Mouse (Mus musculus) gonadal fat pad, adult 2 months (tissue): ENCODE results near the gene Wbp2. TPM values are rescaled to one million over a fixed set of nuclear protein-coding genes. Genes with fewer than 3 reads are reported as not detected.

Source experiments
- DNase-seq: peaks from one replicate; pipeline ENCODE4 v3.0.0-alpha.2; 2012; ENCODE audit warnings: low read depth
- polyA plus RNA-seq: library from polyadenylated mRNA; depleted of rRNA; stranded (reverse); fragments of >200 nt; gene quantifications from 2 replicates; pipeline ENCODE4 v1.2.3, GENCODE M21; 2012

The Wbp2 gene
- polyA plus RNA-seq, 1 experiment: 180 TPM

- no peak for DNase-seq
Measured at GRCm38 (mm10) chr11:116062521-116062920, 24.3 kb downstream of the Wbp2 start.

DNA sequence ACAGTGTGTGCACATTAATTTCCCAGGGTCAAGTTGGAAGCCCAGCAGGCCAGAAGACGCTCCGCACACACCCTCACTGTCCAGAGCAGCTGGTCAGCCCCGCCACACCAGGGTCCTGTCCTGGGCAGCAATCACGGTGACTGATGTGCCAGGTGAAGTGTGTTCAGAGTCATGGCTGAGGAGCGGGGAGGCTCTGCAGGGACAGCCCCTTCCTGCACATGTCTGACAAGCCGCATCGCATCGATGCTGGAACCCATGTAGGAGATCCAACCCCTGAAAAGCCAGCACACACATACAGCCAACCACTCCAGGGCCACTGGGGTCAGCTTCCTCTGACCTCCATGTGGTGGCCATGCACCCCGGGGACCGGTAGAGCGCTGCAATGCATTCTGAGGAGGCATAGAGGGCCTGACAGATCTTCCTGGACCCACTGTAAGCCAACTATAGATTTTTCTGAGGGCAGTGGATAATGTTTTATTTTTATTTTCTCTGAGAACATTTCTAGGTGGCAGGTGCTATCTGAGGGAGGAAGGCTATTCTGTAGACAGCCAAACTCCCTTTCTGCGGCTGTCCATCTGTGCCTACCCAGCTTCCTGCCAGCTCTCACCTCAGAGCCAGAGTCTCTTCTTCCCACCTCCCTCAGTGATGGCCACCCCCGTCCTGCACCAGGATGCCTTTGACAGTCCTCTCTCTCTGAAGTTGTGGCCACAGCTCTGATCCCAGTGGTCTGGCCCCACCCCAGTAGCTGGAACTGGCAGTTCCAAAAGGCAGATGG, 25.0 kb downstream of the Wbp2 start:
- DNase-seq: no peak

DNA sequence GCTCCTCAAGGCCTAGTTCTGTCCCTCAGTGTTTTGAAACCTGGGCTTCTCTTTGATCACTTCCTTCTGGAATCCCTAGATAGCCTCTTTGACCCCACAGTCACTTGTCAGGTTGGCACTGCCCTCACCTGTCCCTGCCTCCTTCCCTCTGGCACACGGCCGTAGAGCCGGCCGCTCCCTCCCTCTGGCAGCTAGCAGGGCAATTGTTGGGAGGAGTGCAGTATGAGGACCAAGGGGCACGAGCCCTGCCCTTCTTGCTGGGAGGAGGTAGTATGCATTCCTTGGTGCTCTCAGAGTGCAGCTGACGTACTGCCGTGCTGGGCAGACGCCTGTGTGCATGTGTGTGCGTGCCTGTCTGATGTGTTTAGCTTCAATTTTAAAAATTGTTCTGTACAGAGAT, 26.2 kb downstream of the Wbp2 start:
- no peak for DNase-seq

GRCm38 (mm10) chr11:116059691-116060025, 27.1 kb downstream of the Wbp2 start:
- DNase-seq: no peak

- DNase-seq: no peak
Measured at GRCm38 (mm10) chr11:116058868-116059690, 27.7 kb downstream of the Wbp2 start.

GRCm38 (mm10) chr11:116058022-116058614, 28.7 kb downstream of the Wbp2 start:
- no peak for DNase-seq

- DNase-seq: no peak
Measured at GRCm38 (mm10) chr11:116057237-116057881, 29.4 kb downstream of the Wbp2 start.

DNA sequence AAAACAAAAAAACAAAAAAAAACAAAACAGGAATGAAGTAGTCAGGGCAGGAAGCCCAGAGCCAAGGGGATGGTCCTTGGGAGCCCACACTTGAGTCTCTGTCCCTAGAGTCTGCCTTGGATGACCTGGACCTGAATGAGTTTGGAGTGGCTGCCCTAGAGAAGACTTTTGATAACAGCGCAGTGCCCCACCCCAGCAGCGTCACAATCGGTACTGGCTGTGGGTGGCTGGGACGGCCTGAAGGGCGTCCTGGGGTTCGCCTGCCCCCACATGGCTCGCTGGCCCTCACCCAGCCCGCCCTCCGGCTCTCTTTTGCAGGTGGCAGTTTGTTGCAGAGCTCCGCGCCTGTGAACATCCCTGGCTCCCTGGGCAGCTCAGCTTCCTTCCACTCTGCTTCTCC, 30.9 kb downstream of the Wbp2 start:
- no peak for DNase-seq

DNA sequence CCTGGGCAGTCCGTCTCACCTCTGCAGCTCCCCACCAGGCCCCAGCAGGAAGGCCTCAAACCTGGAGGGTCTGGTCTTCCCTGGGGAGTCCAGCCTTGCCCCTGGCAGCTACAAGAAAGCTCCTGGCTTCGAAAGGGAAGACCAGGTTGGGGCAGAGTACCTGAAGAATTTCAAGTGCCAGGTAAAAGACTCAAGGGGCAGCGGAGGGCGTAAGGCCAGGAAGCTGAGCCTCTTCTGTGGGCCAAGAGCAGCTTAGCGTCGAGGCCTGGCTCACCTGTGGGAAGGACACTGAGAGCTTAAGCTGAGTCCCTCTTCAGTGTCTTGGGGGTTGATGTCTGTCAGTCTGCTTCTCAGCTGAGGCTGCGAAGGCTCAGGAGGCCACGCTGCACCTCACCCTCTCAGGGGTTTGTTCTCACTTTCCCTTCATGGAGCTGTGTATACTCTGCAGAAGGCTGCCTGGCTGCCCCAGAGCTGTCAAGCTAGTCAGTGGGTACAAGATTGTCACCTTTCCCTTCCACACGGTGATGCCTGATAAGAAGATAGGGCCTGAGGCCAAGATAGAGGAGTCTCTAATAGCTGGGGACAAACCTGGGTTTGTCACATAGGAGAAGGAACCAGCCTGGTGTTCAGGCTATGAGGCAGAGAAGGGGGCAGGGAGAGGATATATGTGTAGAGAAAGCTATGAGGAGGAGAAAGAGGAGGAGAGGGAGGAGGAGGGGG, 33.1 kb downstream of the Wbp2 start:
- DNase-seq: no peak

GRCm38 (mm10) chr11:116050196-116050595, 36.6 kb downstream of the Wbp2 start:
- DNase-seq: no peak

- DNase-seq: no peak
Measured at GRCm38 (mm10) chr11:116049610-116050009, 37.2 kb downstream of the Wbp2 start.

DNA sequence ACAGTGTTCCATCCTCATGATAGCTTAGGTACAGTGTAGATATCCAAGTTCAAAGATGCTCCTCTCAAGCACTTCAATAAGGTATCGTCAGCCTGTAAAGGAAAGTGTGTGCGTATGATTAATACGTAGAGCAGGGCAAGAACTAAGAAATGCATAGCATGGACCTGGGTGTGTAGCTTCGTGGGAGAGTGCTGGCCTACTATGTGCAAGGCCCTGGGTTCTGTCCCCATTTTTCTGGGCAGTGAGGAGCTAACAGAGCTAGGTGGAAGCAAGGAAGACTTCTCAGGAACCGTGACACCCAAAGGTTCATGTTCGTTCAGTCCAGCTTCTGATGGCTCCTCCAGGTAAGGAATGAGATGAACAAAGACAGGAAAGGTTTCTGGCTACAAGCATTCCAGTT, 41.6 kb downstream of the Wbp2 start:
- no peak for DNase-seq

DNA sequence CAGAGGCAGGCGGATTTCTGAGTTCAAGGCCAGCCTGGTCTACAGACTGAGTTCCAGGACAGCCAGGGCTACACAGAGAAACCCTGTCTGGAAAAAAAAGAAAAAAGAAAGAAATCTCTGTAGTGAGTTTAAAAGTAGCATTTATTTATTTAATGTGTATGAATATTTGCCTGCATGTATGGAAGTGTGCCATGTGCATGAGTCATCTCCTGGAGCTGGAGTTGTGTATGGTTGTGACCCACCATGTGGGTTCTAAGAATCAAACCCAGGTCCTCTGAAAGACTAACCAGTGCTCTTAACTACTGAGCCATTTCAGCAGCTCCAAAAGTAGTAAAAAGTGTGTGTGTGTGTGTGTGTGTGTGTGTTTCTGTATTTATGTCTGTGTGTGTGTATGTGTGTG, 43.5 kb downstream of the Wbp2 start:
- DNase-seq: no peak

DNA sequence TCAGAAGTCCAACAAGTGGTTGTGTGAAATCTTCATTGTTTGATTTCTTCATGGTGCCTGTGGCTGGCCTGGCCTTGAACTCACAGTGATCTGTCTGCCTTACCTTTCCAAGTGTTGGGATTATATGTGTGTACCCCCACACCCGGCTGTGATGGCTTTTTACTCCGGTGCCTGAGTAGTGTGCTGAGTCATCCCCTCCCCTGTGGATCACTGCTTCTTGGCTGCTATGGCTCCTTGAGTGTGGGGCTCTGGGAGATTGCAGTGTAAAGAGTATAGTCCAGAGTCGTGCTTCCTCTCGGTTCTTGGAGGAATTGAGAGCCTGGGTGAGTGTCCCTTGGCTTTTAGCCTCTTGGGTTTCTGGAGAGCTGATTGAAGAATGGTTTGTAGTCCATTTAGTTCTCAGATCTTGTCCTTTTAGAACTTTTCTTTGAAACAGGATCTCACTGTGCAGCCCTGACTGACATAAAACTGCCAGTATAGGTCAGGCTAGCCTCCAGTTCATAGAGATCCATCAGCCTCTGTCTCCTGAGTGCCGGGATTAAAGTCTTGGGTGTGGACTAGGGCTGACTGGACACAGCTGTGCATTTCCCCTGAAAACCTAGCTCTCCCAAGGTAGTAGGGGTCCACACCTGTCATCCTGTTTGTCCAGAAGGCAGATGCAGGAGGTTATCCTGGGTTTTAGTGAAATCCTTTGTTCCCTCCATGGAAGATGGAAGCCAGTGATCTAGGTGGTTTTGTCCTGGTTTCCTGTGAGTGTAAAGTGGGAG, 44.2 kb downstream of the Wbp2 start:
- DNase-seq: no peak

DNA sequence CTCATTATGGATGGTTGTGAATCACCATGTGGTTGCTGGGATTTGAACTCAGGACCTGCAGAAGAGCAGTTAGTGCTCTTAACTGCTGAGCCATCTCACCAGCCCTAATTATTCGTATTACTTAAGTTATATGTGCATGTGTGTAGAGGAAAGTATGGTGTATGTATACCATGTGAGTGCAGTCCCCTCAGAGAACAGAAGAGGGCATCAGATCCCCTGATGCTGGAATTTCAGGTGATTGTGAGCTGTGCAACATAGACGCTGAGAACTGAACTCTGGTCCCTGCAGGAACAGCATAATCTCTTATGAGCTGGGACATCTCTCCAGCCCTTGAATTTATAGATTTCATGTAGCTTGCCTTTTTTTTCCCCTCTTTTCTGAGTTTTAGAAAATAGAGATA, 45.0 kb downstream of the Wbp2 start:
- no peak for DNase-seq

DNA sequence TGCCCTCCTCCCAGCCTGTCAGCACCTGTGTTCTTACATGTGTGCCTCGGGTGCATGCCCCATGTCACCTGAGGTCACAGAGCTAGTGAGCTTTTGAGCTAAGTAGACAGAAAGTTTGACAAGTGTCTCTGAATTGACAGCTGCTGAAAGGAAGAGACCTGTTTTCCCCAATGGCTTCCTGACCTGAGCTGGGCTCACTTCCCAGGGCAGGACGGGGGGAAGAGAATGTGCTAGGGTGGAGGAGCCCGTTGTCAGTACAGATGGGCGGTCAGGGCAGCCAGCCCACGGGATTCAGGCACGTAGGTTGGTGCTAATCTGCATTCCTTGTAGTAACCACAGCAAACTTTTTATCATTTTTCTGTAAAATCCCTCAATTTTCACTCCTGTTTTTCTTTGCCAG, 46.2 kb downstream of the Wbp2 start:
- no peak for DNase-seq

- DNase-seq: no peak
Measured at GRCm38 (mm10) chr11:116037826-116038225, 49.0 kb downstream of the Wbp2 start.

DNA sequence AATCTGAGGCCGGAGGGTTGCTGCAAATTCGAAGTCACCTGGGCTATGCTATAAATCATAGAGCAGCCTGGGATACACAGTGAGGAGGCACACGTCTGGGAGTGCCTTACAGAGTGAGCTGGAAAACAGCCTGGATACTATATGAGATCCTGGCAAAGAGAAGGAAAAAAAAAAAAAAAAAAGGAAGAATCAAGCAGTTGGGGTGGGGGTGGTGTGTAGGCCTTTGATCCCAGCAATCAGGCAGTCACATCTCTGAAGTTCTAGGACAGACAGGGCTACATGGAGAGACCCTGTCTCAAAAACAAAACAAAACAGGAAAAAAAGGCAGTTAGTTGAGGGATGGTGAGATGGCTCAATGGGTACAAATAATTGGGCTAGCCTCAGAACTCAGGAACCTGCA, 50.1 kb downstream of the Wbp2 start:
- DNase-seq: no peak

DNA sequence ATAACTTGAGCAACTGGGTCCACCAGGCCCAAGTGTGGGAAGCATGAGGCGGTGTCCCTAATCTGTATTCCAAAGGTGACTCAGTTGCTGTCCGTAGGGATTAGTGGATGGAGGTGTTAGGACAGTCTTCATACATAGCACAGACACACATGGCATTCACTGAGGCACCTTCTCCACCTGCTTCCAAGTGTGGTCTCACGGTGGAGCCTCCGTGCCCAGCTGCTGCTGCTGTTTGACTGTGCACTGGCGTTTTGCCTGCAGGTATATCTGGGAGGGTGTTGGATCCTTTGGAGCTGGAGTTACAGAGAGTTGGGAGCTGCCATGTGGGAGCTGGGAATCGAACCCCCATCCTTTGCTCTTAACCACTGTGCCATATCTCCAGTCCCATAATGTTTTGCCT, 52.2 kb downstream of the Wbp2 start:
- no peak for DNase-seq

DNA sequence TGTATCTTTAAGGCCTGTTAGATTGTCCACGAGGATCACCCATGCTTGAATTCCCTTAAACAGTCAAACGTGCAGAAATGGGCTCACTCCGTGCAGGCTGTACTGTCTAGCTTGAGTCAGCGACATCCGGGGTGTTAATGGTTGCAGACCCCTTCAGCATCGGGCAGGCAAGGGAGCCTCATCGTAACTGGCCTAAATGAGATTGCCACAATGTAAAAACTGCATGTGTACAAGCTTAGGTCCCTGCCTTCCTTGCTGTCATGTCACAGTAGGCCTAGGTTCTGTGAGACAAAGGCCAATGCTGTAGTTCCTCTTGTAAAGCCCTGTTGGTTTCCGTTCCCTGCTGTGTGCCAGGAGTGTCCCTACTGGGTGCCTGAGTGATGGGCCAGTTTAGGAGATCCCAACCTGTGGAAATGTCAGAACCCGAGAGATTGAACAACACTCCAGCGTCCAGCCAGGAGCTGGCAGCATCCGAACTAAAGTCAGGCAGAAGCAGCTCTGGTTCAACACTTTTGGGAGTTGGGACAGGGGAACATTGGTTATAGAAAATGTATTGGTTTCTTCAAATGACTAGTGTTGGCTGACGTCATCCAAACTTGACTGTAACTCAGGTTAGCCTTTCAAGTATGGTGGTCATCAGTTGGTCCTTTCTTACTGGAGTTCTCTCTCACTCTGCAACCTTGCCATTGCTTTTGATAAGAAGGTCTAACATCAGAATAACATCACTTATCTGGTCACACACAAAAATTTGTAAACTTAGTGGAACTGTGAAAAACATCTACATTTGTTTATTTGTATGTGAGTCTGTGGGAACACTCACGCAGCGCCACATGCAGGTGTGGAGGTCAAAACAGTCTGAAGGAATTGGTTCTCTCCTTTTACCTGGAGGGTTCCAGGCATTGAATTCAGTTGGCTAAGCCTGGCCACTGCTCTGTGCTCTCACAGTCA, 55.6 kb downstream of the Wbp2 start:
- DNase-seq: no peak
